ENCODE assay signal across 8 mouse cellular contexts in the genomic region with DNA sequence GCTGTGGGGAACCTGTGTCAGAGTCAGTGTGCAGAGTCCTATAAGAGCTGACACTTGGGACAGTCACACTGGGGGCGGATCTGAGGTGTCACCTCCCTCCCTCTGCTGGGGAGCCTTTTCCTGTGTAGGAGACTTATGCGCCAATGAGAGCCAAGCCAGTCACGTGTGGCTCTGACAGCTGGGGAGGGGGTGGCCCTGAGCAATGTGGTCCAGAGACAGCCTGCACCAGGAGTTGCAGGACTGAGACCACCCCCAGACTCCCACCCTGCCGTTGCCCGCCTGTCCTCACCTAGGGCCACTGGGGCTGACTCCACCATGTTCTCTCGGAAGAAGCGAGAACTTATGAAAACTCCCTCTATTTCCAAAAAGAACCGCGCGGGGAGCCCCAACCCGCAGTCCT. TPM values are rescaled to one million over a fixed set of nuclear protein-coding genes. Genes with fewer than 3 reads are reported as not detected.
DNase-seq lines count a peak whose midpoint lies in the region; ATAC-seq and TF ChIP-seq lines count a peak whose summit lies in the region.

A gene (plus strand): TSS at position 143 of the 400 bp plus-strand sequence.

- H3K36me3 ChIP-seq in G1E (replicated peaks), result peaks cover 84% of the 10 kb centered on the region
- H3K36me3 ChIP-seq in kidney, embryonic 14.5 days (ENCODE audit: control insufficient read depth, insufficient read depth, low read length), result no peaks in the 10 kb centered on the region

- peak; percentile 91 for ATAC-seq in G1E (ENCODE audit: extremely low read depth, insufficient number of reproducible peaks, low FRiP score, poor library complexity, severe bottlenecking)
- ATAC-seq in inflammation-experienced regulatory T-cells, adult 6 months, result peak; percentile 87
- ATAC-seq in megakaryocyte, adult 5-6 weeks (ENCODE audit: poor library complexity, severe bottlenecking), result peak; percentile 76
- ATAC-seq in kidney, embryonic 14.5 days (ENCODE audit: low FRiP score, low TSS enrichment), result no peak

- peaks cover 2% of the 10 kb centered on the region; the same call in 1 of the 2 replicates for H3K9me3 ChIP-seq in G1E (replicated peaks)
- H3K9me3 ChIP-seq in kidney, embryonic 14.5 days (ENCODE audit: control insufficient read depth, low read length), result no peaks in the 10 kb centered on the region

- H3K9ac ChIP-seq in kidney, embryonic 14.5 days (ENCODE audit: low read depth, low read length), result no peak within 1 kb of the TSS

- no peaks in the 10 kb centered on the region for H3K27me3 ChIP-seq in G1E (ENCODE audit: insufficient read depth, low read length)
- peaks cover 34% of the 10 kb centered on the region for H3K27me3 ChIP-seq in kidney, embryonic 14.5 days (ENCODE audit: control insufficient read depth, insufficient read depth, low read length)

- H3K4me3 ChIP-seq in G1E (ENCODE audit: low read depth, low read length), result peak within 1 kb of the TSS; percentile 85
- H3K4me3 ChIP-seq in kidney, embryonic 14.5 days (ENCODE audit: low read length), result no peak within 1 kb of the TSS

- no peak within 1 kb of the TSS for H3K27ac ChIP-seq in kidney, embryonic 14.5 days (ENCODE audit: low read depth, low read length)

- peaks cover 71% of the 10 kb centered on the region for H3K4me1 ChIP-seq in G1E (ENCODE audit: insufficient read depth, low read depth, low read length)
- H3K4me1 ChIP-seq in kidney, embryonic 14.5 days (ENCODE audit: control insufficient read depth, insufficient read depth, low read length), result peaks cover 18% of the 10 kb centered on the region

- WGBS in kidney, embryonic 14.5 days, result 66% methylated on average over 11 of the region's 11 CpGs

- TF ChIP-seq CTCF in G1E (IDR thresholded peaks at IDR 0.05; ENCODE audit: low read depth, low read length), result no peak

- peak; percentile 96 for DNase-seq in 416B (ENCODE audit: low read depth)
- peak; percentile 98 for DNase-seq in G1E (ENCODE audit: low spot score)
- peak; percentile 84 to 93 for DNase-seq in thymus, postnatal 36 days
- DNase-seq in kidney, adult 8-10 months, result no peak
- DNase-seq in layer of hippocampus, postnatal 36 days, result no peak

- no peak within 1 kb of the TSS for H3K4me2 ChIP-seq in kidney, embryonic 14.5 days (replicated peaks; ENCODE audit: low read depth, low read length)

RNA-seq across cellular contexts. Expression of the gene that starts here (rescaled TPM):
- total RNA-seq in G1E (2014; fragmentation: Nextera tagmentation) (56.7 and 59.4 TPM in 2 replicates), G1E (2017) (104 and 113 TPM in 2 replicates)
- 179 and 186 TPM in 2 replicates for polyA plus RNA-seq in G1E (2012)
- 100 to 1,000 TPM; 242 to 254 (median 251) TPM for polyA plus RNA-seq in inflammation-experienced regulatory T-cells, adult 6 months (2017; shearing (Covaris generic))
- 135 and 140 TPM in 2 replicates for total RNA-seq in megakaryocyte, adult 5-6 weeks (2015)
- total RNA-seq in megakaryocyte, adult 5-6 weeks (2017), result 235 and 237 TPM in 2 replicates
- polyA plus RNA-seq in kidney, embryonic 14.5 days (2014; fragmentation: Nextera tagmentation; extraction: Ambion mirVana), result 4.8 and 7.7 TPM in 2 replicates
- 1 to 10 TPM; 3.2 to 4.2 TPM for total RNA-seq in layer of hippocampus, postnatal 36 days (2021)

Comparison
In these comparisons a context has a peak if more than half of its experiments do, and no peak if none do; other contexts are left out.
1. RNA of the gene that starts here (total RNA-seq): 135 to 237 TPM in megakaryocyte, adult 5-6 weeks and 56.7 to 113 TPM in G1E; 3.2 to 4.2 TPM in layer of hippocampus, postnatal 36 days; every median in the first group is over 10 times any median in the second.
2. RNA of the gene that starts here (polyA plus RNA-seq): 242 to 254 TPM in inflammation-experienced regulatory T-cells, adult 6 months and 179 to 186 TPM in G1E; 4.8 to 7.7 TPM in kidney, embryonic 14.5 days; every median in the first group is over 10 times any median in the second.
3. DNase-seq: peak in 416B (single experiment), G1E (single experiment) and thymus, postnatal 36 days (2 of 2); none in kidney, adult 8-10 months (0 of 2) and layer of hippocampus, postnatal 36 days (0 of 2).